Mouse (Mus musculus) c-Kit-positive CD71-negative TER-119-negative erythroid progenitor cells, embryonic 14.5 days (primary cell): ENCODE data around the gene Col6a5.

Source experiments
- DNase-seq: peaks from one replicate; pipeline ENCODE4 v3.0.0-alpha.2; 2013; ENCODE audit warnings: low read depth

The Col6a5 gene

DNA sequence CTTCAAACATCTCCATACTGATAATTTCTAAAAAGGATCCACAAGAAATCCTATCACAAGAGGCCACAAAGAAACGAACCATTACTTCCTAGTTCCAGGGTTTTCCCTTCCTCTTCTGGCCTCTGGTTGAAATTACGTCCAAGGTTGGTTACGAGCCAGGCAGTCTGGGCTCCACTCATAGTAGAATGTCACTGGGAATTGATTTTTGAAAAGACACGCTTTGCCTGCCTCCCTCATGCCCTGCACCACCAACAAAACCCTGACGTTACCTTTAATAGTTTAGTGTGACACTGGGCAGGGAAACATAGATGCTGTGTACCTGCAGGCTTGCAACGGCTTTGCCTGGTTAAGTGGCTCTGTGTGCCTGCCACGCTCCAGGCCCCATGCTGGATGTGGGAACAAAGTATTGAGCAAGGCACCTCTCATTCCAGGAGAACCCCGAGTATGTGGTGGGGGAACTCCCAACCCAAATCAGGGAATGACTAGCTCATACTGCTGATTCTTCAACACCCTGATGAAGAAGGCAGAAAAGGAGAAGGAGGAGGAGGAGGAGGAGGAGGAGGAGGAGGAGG, 133.3 kb downstream of the Col6a5 start:
- no peak for DNase-seq

DNA sequence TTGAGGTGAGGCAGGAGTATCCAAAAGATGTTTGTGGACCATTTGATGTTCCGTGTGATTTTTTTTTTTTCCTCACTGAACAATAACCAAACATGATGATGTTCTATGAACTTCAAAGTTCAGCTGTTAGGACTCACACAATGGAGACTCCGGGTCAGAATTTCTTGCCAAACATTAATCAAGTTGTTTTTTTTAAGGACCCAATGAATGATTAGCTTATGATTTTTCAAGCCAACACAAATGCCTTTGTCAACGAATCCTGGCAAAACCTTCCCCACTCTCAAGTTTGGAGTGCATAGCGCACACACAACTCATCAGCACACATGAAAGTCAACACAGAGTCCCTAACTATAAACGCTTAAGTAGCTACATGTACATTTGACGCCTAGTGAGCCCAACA, 139.7 kb downstream of the Col6a5 start:
- DNase-seq, result no peak

DNA sequence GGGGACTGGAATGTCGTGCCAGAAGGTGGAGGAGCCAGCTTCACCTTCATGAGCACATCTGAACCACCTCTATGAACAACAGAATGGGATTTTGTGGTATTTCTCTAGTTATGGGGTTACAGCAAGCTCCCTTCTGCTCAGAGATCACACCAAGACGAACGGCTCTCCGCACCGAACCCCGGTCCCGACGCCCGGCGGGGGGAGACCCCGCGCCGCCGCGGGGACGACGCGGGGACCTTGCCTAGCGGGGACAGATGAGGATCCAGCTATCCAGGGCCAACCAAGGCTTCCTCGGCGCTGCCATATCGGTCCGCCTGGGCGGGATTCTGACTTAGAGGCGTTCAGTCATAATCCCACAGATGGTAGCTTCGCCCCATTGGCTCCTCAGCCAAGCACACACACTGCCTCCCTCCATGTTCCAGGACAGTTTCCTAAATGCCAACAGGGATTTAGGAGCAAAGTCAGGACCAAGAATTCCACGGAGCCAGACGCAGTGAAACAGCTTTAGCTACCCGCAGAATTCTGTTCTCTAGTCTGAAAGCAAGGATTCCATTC, 141.2 kb downstream of the Col6a5 start:
- DNase-seq, result no peak

DNA sequence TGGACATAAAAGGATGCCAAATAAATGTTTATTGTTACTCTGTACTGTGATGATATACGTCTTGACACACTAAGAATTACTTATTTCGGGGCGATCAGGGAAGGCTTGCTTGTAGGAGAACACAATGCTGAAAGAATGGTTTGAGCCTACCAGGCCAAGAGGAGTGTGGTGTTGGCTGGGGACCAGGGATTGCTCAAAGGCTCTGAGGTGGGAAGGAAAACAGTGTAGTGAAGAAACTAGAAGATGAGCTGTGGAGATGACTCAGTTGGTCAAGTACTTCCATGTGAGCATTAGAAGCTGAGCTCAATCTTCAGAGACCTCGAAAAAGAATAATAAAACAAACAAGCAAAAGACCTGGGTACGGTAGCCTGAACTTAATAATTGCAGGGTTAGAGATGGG, 146.0 kb downstream of the Col6a5 start:
- DNase-seq, result no peak

DNA sequence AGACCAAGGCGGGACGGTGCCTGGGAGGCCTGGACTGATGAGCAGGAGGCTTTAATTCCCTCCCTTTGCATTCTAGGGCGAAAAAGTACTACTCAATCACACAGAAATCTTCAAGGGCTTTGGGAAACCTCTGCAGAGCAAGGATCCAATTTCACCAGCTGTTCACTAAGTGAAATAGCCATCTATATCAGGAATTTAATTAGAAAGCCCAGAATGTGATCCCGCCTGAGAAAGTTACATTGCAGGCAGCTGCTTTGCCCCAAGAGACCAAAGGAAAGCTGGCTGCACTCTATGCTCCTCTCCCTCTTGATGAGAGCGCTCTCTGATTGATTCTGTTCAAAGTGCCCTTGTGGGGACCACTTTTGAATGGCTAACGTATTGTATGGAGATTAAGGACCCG, 149.0 kb downstream of the Col6a5 start:
- DNase-seq, result no peak

DNA sequence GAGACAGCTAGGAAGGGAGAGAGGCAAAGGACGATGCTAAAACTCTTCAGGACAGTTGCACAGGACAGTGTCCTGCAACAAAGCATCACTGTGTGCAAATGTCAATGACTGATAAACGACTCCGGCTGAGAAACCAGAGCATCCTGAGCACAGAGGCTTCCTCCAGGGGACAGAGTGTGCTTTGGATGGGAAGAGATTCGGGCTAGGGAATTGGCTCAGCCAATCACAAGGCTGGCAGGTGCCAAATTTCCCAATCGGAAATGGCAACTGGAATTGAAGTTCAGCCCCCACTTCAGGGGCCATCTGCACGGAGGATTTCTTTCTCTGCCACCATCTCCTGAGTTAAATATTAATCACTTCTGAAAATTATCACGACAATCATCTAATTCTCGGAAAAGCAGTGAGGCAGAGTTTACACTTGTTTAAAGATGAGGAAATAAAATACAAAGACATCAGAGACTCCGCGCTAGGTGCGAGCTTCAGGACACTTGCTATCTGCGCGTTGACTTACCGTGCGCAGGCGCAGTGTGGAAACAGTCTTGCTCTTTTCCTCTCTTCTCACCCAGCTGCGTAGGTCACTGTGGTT, 151.4 kb downstream of the Col6a5 start:
- DNase-seq, result no peak
